Mouse (Mus musculus) liver, adult 2 months (tissue): ENCODE measurements around the gene Mtx1.

Experiments used
- CTCF ChIP-seq: fragments of 200-500 bp; IDR thresholded peaks from 2 replicates; pipeline ENCODE4 v1.5.1; 2011; ENCODE audit warnings: low read depth, low read length, control low read depth
- POLR2A ChIP-seq: fragments of 200-500 bp; IDR thresholded peaks from 2 replicates; pipeline ENCODE4 v1.6.1; 2011; ENCODE audit warnings: low read length, control low read depth; ENCODE audit not compliant: insufficient read depth; ENCODE audit errors: extremely low read depth

- TF ChIP-seq POLR2A (no peak), CTCF (no peak)
Measured at GRCm38 (mm10) chr3:89271760-89272159, 44.9 kb upstream of the Mtx1 start.
